Mouse (Mus musculus): ENCODE measurements at regions not wholly inside any gene's neighbourhood (a gene's known extent, or its start where the extent isn't known, plus 50 kb on each side); places are given as distances from the start of the nearest gene placed in this dataset.

GRCm38 (mm10) chr8:10804974-10805373, 203.3 kb downstream of the Irs2 start:
- POLR2A ChIA-PET, result no interaction called here
- in situ Hi-C loops (cut with MboI; ENCODE audit: low pct_unique_long_range_greater_than_20kb), result loop anchor here (25.0 kb wide), 1 partner anchor 193 kb away; no protein-coding TSS in a partner anchor
- DNase-seq (ENCODE audit: low read depth, low spot score) (no peak), ATAC-seq (no peak)
- no peak for TF ChIP-seq CTCF (IDR thresholded peaks at IDR 0.05)
- CTCF ChIA-PET, result no interaction called here
- H3K27me3 ChIP-seq, result no peaks in the 10 kb centered on the region

DNA sequence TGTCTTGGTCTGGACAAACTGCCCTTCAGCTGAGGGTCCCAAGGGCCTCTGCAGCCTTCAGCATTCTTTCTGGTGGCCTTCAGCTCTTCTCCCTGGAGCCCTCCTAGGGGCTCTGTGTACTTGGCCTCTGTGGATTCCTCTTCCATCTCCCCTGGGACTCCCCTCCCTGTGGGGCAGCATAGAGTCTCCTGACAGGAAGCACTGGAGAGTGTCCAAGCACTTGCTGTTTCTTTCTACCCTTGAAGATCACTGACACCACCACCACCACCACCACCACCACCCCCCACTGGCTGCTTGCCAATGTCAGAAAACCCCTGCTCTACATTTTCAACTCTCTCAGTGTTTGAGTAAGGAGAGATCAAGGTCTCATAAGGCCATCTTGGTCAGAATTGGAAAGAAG, 206.3 kb downstream of the Irs2 start:
- TF ChIP-seq CTCF (IDR thresholded peaks at IDR 0.05), result no peak
- peak; percentile 44 for DNase-seq (ENCODE audit: low read depth, low spot score)
- POLR2A ChIA-PET, result no interaction called here
- CTCF ChIA-PET, result no interaction called here
- ATAC-seq, result no peak
- in situ Hi-C loops (cut with MboI; ENCODE audit: low pct_unique_long_range_greater_than_20kb), result loop anchor here (25.0 kb wide), 1 partner anchor 190 kb away; no protein-coding TSS in a partner anchor
- no peaks in the 10 kb centered on the region for H3K27me3 ChIP-seq

DNA sequence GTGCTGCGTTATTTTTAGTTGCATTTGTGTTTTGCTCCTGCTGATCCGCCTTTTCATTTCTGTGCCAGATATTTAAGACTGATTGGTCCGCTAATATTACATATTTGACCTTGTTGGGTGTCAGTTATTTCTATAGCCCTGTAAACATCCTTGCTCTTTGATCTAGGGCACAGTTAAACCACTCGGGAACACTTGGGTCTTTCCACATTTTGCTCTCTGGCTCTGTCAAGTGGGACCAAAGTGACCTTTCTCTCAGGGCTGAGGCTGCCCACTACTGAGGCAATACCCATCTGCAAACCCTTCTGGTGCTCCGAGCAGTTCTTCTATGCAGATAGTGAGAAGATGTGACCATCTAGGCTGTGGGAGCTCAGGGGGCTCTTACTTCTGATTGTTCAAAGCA, 206.7 kb downstream of the Irs2 start:
- CTCF ChIA-PET, result no interaction called here
- POLR2A ChIA-PET, result no interaction called here
- no peak for TF ChIP-seq CTCF (IDR thresholded peaks at IDR 0.05)
- ATAC-seq (no peak), DNase-seq (ENCODE audit: low read depth, low spot score) (no peak)
- in situ Hi-C loops (cut with MboI; ENCODE audit: low pct_unique_long_range_greater_than_20kb), result loop anchor here (25.0 kb wide), 1 partner anchor 189 kb away; no protein-coding TSS in a partner anchor
- no peaks in the 10 kb centered on the region for H3K27me3 ChIP-seq

GRCm38 (mm10) chr8:10798444-10798843, 209.8 kb downstream of the Irs2 start:
- ChIA-PET POLR2A (interaction anchor here (1.3 kb wide), 1 partner anchor 159 kb away, joined by 3 read pairs; no protein-coding TSS in a partner anchor), CTCF (interaction anchor here (1.6 kb wide), 1 partner anchor 147 kb away, joined by 5 read pairs; no protein-coding TSS in a partner anchor)
- peak; percentile 89 for DNase-seq (ENCODE audit: low read depth, low spot score)
- TF ChIP-seq CTCF (IDR thresholded peaks at IDR 0.05), result no peak
- ATAC-seq, result peak; percentile 90
- in situ Hi-C loops (cut with MboI; ENCODE audit: low pct_unique_long_range_greater_than_20kb), result no loop called here
- no peaks in the 10 kb centered on the region for H3K27me3 ChIP-seq

DNA sequence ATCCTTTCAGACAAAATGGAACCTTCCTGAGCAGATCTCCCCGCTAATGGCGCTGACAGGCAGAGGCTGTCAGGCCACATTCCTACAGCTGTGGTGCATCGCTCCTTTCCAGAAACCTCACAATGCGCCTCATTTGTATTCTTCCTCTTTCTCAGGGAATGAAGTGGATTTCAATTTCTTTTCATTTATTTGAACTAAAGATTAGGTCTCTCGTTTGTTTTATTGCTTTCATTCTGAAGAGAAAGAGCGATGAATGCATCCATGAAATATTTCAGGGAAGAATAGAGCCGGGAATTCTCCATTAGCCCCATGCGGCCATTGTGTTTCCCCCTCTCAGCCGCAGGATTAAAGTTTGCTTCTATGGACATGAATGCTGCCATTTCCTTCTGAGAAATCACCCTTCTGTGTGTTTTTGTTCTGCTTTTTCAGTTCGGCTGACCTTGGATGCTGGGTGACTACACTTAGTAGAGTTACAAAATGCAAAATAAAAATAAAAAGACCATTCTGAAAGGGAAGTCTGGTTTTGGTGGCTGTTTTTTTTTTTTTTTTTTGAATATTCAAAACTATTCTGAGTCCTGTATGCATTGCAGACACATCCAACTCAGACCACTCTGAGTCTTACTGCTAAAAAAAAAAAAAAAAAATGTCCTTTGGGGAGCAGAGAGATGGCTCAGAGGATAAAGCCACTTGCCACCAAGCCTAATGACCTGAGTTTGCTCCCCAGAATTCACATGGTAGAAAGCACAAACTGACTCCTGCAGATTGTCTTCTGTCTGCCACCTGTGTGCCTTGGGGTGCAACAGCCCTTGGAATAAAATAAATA, 213.7 kb downstream of the Irs2 start:
- CTCF ChIA-PET, result interaction anchor here (0.6 kb wide), 1 partner anchor 122 kb away, joined by 3 read pairs; no protein-coding TSS in a partner anchor
- no peak for TF ChIP-seq CTCF (IDR thresholded peaks at IDR 0.05)
- in situ Hi-C loops (cut with MboI; ENCODE audit: low pct_unique_long_range_greater_than_20kb), result no loop called here
- H3K27me3 ChIP-seq, result no peaks in the 10 kb centered on the region
- POLR2A ChIA-PET, result no interaction called here
- ATAC-seq (no peak), DNase-seq (ENCODE audit: low read depth, low spot score) (no peak)

DNA sequence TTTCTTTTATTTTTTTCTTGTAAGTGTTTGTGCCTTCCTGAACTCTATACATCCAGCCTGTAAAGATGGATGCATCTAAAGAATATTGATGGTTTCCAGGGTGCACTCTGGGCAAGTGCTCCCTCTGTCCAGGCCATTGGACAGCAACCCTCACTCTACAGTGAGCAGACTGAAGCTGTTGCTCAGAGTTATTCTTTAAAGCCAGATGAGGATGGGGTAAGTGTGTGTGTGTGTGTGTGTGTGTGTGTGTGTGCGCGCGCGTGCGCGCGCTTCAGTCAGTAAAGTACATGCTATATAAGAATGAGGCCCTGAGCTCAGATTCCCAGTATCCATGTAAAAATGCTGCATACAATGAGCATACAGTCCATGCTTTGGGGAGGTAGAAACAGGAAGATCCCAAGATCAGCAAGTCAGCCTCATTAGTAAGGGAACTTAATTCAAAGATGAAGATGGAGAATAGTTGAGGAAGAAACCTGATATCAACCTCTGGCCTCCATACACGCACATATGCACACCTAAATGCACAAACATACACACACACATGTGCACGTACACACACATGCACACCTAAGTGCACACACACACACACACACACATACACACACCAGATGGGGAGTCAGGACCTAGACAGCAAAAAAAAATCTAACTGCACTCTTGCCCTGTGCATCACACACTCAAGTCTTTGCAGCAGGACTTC, 214.4 kb downstream of the Irs2 start:
- POLR2A ChIA-PET, result interaction anchor here (0.7 kb wide), 1 partner anchor 203 kb away, joined by 4 read pairs; no protein-coding TSS in a partner anchor
- CTCF ChIA-PET, result no interaction called here
- in situ Hi-C loops (cut with MboI; ENCODE audit: low pct_unique_long_range_greater_than_20kb), result no loop called here
- ATAC-seq, result no peak
- no peaks in the 10 kb centered on the region for H3K27me3 ChIP-seq
- no peak for DNase-seq (ENCODE audit: low read depth, low spot score)
- TF ChIP-seq CTCF (IDR thresholded peaks at IDR 0.05), result no peak

GRCm38 (mm10) chr8:10788496-10789200, 219.6 kb downstream of the Irs2 start:
- TF ChIP-seq CTCF (IDR thresholded peaks at IDR 0.05), result no peak
- ATAC-seq (no peak), DNase-seq (ENCODE audit: low read depth, low spot score) (no peak)
- ChIA-PET POLR2A (no interaction called here), CTCF (no interaction called here)
- H3K27me3 ChIP-seq, result no peaks in the 10 kb centered on the region
- in situ Hi-C loops (cut with MboI; ENCODE audit: low pct_unique_long_range_greater_than_20kb), result no loop called here

- ATAC-seq (no peak), DNase-seq (ENCODE audit: low read depth, low spot score) (no peak)
- in situ Hi-C loops (cut with MboI; ENCODE audit: low pct_unique_long_range_greater_than_20kb), result no loop called here
- POLR2A ChIA-PET, result no interaction called here
- CTCF ChIA-PET, result interaction anchor here (1.5 kb wide), 1 partner anchor 20 kb away, joined by 3 read pairs; no protein-coding TSS in a partner anchor
- no peaks in the 10 kb centered on the region for H3K27me3 ChIP-seq
- TF ChIP-seq CTCF (IDR thresholded peaks at IDR 0.05), result no peak
Measured at GRCm38 (mm10) chr8:10785801-10786200, 222.5 kb downstream of the Irs2 start.

DNA sequence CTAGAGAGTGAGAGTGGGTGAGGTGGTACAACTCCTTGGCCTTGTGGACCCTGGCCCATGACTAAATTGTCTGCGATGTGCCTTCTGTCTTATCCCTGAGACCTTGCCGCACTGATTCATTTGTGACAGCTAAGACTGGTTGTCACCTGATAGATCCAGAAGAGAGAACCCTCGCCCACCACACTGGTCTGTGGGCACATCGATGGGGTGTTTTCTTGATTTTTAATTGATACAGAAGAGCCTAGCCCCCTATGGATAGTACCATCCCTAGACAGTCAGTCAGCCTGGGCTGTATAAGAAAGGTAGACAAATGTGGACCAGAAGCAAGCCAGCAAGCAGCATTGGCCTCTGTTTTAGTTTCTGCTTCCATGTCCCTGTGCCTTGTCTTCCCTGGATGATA, 222.9 kb downstream of the Irs2 start:
- no peak for TF ChIP-seq CTCF (IDR thresholded peaks at IDR 0.05)
- DNase-seq (ENCODE audit: low read depth, low spot score), result no peak
- no peak for ATAC-seq
- no peaks in the 10 kb centered on the region for H3K27me3 ChIP-seq
- ChIA-PET POLR2A (no interaction called here), CTCF (interaction anchor here (1.5 kb wide), 1 partner anchor 20 kb away, joined by 3 read pairs; no protein-coding TSS in a partner anchor)
- in situ Hi-C loops (cut with MboI; ENCODE audit: low pct_unique_long_range_greater_than_20kb), result no loop called here

DNA sequence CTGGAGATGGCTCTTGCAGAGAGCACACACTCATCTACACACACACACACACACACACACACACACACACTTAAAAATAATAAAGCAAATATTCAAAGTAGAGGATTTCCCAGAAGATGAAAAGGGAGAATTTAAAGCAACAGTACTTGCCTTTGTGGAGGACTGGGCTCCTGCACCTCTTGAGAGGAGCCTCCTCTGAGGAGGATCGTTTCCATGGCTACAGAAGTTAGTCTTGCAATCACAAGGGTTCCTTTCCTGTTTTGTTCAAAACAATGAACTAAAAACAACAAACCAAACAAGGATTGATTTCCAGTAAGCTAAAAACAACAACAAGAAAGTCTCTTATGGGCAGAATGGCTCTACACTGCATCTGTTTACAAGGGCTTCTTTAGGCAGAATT, 223.8 kb downstream of the Irs2 start:
- in situ Hi-C loops (cut with MboI; ENCODE audit: low pct_unique_long_range_greater_than_20kb), result no loop called here
- H3K27me3 ChIP-seq, result no peaks in the 10 kb centered on the region
- no peak for DNase-seq (ENCODE audit: low read depth, low spot score)
- POLR2A ChIA-PET, result no interaction called here
- no peak for ATAC-seq
- TF ChIP-seq CTCF (IDR thresholded peaks at IDR 0.05), result no peak
- CTCF ChIA-PET, result no interaction called here
